Mouse (Mus musculus): Measurements from ENCODE around the gene Fads6.

- TF ChIP-seq CTCF (IDR thresholded peaks at IDR 0.05; ENCODE audit: borderline replicate concordance, insufficient read depth, low read depth, low read length) (no peak), POLR2A (IDR thresholded peaks at IDR 0.05; ENCODE audit: borderline replicate concordance, insufficient read depth, low read length) (no peak)
Observed at GRCm38 (mm10) chr11:115283486-115283765, 14.0 kb downstream of the Fads6 start.
